Mouse (Mus musculus) kidney, adult 11 months (tissue): ENCODE measurements around the gene Zbtb42.
A peak's percentile ranks its signal among the peaks of the same experiment; 100 is the strongest.

ENCODE experiments used
- DNase-seq: peaks from one replicate; pipeline ENCODE4 v3.0.0; 2022

Gene Zbtb42

GRCm38 (mm10) chr12:112693185-112694126, 14.8 kb downstream of the Zbtb42 start:
- DNase-seq, result peak; percentile 92

GRCm38 (mm10) chr12:112694127-112694475, 15.5 kb downstream of the Zbtb42 start:
- DNase-seq, result no peak

GRCm38 (mm10) chr12:112696806-112697425, 18.3 kb downstream of the Zbtb42 start:
- DNase-seq, result no peak

GRCm38 (mm10) chr12:112700522-112700921, 21.9 kb downstream of the Zbtb42 start:
- no peak for DNase-seq

GRCm38 (mm10) chr12:112702374-112703320, 24.0 kb downstream of the Zbtb42 start:
- DNase-seq, result no peak

- DNase-seq, result peak; percentile 78
These were observed 28.3 kb downstream of the Zbtb42 start for GRCm38 (mm10) chr12:112706704-112707572.

- DNase-seq, result no peak
These were observed 28.9 kb downstream of the Zbtb42 start for GRCm38 (mm10) chr12:112707573-112707869.

- DNase-seq, result no peak
These were observed 35.4 kb downstream of the Zbtb42 start for GRCm38 (mm10) chr12:112713984-112714383.

GRCm38 (mm10) chr12:112717140-112717539, 38.5 kb downstream of the Zbtb42 start:
- peak; percentile 59 for DNase-seq

- no peak for DNase-seq
These were observed 40.4 kb downstream of the Zbtb42 start for GRCm38 (mm10) chr12:112718995-112719394.

GRCm38 (mm10) chr12:112720216-112720615, 41.6 kb downstream of the Zbtb42 start, which contains the start of gene Cep170b:
TSS of gene Cep170b (plus strand) at chr12:112720455.
- peak; percentile 52 for DNase-seq

GRCm38 (mm10) chr12:112720890-112721423, 42.3 kb downstream of the Zbtb42 start:
- peak; percentile 71 for DNase-seq

- DNase-seq, result peak; percentile 94
These were observed 43.0 kb downstream of the Zbtb42 start for GRCm38 (mm10) chr12:112721424-112722239.

- peak; percentile 74 for DNase-seq
These were observed 43.8 kb downstream of the Zbtb42 start for GRCm38 (mm10) chr12:112722240-112723027.

GRCm38 (mm10) chr12:112723028-112723330, 44.4 kb downstream of the Zbtb42 start:
- no peak for DNase-seq

GRCm38 (mm10) chr12:112723445-112723844, 44.8 kb downstream of the Zbtb42 start:
- no peak for DNase-seq

- peak; percentile 83 for DNase-seq
These were observed 45.6 kb downstream of the Zbtb42 start for GRCm38 (mm10) chr12:112724077-112724805.

GRCm38 (mm10) chr12:112727801-112728200, 49.2 kb downstream of the Zbtb42 start:
- DNase-seq, result no peak

GRCm38 (mm10) chr12:112730808-112731207, 52.2 kb downstream of the Zbtb42 start:
- no peak for DNase-seq
